Mouse (Mus musculus) lung, adult 2 months (tissue): Measurements from ENCODE around the gene Slc27a3. TPM values are rescaled to one million over a fixed set of nuclear protein-coding genes. Genes with fewer than 3 reads are reported as not detected.

ENCODE experiments used
- DNase-seq: peaks from one replicate; pipeline ENCODE4 v3.0.0; 2022
- H3K4me1 ChIP-seq: fragments of 200-500 bp; 2 replicates; pipeline ENCODE4 v1.6.1; 2011; ENCODE audit warnings: low read length; ENCODE audit not compliant: control insufficient read depth, insufficient read depth
- H3K4me3 ChIP-seq: fragments of 200-500 bp; replicated peaks from 2 replicates; pipeline ENCODE3; 2011; ENCODE audit warnings: low read depth, mild to moderate bottlenecking, control low read depth, low read length; ENCODE audit errors: extremely low read depth
- CTCF ChIP-seq: fragments of 200-500 bp; IDR thresholded peaks from 2 replicates; pipeline ENCODE4 v1.5.1; 2011; ENCODE audit warnings: mild to moderate bottlenecking, low read length, control low read depth; ENCODE audit not compliant: insufficient read depth
- POLR2A ChIP-seq: fragments of 200-500 bp; IDR thresholded peaks from 2 replicates; pipeline ENCODE4 v1.6.1; 2011; ENCODE audit warnings: low read depth, mild to moderate bottlenecking, control low read depth, low read length, borderline replicate concordance; ENCODE audit errors: extremely low read depth
- WGBS: fragments of 180-500 bp; shearing (Covaris S2); methylation state at CpG from one replicate; pipeline ENCODE4 v1.1.7; 2018; 5-methylcytosine and 5-hydroxymethylcytosine counted together
- polyA plus RNA-seq: library from polyadenylated mRNA; depleted of rRNA; stranded (reverse); fragments of >200 nt; gene quantifications from 2 replicates; pipeline ENCODE4 v1.2.3, GENCODE M21; 2012; rRNA removed

The Slc27a3 gene
- 26.3 and 27.5 TPM in 2 replicates for polyA plus RNA-seq

DNA sequence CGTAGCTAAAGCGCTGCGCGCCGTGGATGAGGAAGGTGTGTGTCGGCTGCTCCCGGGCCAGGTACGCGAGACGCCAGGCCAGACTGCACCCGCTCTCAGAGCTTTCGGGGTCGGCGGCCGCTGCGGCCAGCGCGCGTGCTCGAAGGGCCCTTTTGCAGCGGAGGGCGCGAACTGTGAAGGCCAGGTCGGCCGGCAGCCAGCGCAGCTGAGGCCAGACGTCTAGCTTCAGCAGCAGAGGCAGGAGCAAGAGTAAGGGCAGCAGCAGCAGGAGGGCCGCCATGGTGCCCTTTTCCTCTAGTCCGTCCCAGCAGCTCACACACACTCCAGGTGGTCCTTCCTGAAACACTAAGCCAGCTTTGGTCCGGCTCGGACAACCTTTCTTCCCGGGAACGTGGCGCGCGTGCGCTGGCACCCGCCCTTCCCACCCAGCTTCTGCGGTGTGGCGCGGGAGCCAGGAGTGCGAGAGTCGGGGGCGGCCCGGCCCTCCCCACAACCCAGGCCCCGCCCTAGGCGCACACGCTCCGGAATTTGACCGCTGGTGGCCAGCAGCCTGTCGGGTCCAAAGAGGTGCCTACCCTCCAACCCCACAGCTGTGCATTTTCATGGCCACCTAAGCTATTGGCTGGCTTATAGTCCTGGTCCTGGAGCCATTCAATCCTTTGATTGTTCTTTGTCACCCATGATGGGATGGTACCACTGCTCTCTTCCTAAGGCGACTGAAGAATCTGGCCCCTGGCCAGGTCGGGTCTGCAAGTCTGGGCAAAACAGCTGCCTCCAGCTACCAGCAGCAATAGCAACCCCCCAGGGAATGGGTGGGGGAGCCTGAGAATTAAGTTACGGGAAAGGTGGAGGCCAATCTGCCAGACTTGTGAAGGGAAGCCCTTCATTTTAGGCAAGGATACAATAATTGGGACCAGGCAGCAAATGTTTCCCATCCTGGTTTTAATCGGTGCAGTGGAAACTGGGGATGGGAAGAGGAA is at the start of gene Slc27a3:
Slc27a3 (minus strand) TSS at position 428 of the 980 bp plus-strand sequence.
- WGBS, result 2% methylated on average over 55 of the region's 55 CpGs
- TF ChIP-seq CTCF, result no peak
- no peak for TF ChIP-seq POLR2A
- peak; percentile 45 for DNase-seq
- Histone ChIP-seq H3K4me1 (peaks cover 10% of the 10 kb centered on the region), H3K4me3 (peak within 1 kb of the TSS; percentile 56)

DNA sequence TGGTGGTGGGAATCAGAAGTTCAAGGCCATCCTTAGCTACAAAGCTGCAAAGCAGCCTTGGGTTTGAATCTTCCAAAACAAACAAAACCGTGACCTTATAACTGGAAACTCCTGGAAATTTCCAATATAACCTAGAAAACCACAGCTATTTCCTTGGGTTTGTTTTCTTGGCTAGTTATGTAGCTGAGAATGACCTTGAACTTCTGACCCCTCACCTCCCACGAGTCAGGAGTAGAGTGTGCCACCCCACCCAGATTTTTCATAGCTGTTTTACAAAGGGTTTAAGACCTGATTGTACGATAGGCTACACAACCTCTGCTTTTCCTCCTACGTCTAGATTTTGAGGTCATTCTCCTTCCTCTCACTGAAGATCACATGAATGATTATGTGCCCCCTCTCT is 47.4 kb upstream of the Slc27a3 start:
- Histone ChIP-seq H3K4me3 (no peak overlapping the region), H3K4me1 (peaks cover 6% of the 10 kb centered on the region)
- WGBS, result 65% methylated on average over 4 of the region's 4 CpGs
- TF ChIP-seq POLR2A, result no peak
- TF ChIP-seq CTCF, result no peak
- DNase-seq, result no peak

GRCm38 (mm10) chr3:90434073-90434730 is 44.5 kb upstream of the Slc27a3 start:
- peak overlapping the region; percentile 87 for H3K4me3 ChIP-seq
- TF ChIP-seq POLR2A, result no peak
- TF ChIP-seq CTCF, result no peak
- peak; percentile 40 for DNase-seq
- H3K4me1 ChIP-seq, result peaks cover 20% of the 10 kb centered on the region
- WGBS, result 35% methylated on average over 11 of the region's 11 CpGs

GRCm38 (mm10) chr3:90433381-90434020 is 43.8 kb upstream of the Slc27a3 start, which contains the start of gene Ints3:
Gene Ints3 (minus strand): TSS chr3:90433622.
- peak; percentile 100 for DNase-seq
- WGBS, result under 1% methylated on average over 52 of the region's 52 CpGs
- TF ChIP-seq CTCF (no peak), POLR2A (peak; percentile 96)

GRCm38 (mm10) chr3:90432811-90433219 is 43.1 kb upstream of the Slc27a3 start:
- TF ChIP-seq POLR2A (no peak), CTCF (no peak)
- under 1% methylated on average over 12 of the region's 12 CpGs for WGBS
- H3K4me3 ChIP-seq, result peak overlapping the region; percentile 92
- DNase-seq, result no peak
- H3K4me1 ChIP-seq, result peaks cover 24% of the 10 kb centered on the region

More at GRCm38 (mm10) chr3:90433381-90434020, 43.8 kb upstream of the Slc27a3 start, which contains the start of gene Ints3:
- Histone ChIP-seq H3K4me1 (peaks cover 22% of the 10 kb centered on the region), H3K4me3 (peak within 1 kb of the TSS; percentile 92)

- no peak for DNase-seq
- Histone ChIP-seq H3K4me3 (peak overlapping the region; percentile 92), H3K4me1 (peaks cover 24% of the 10 kb centered on the region)
- WGBS, result 7% methylated on average over 2 of the region's 2 CpGs
- no peak for TF ChIP-seq CTCF
- TF ChIP-seq POLR2A, result no peak
These were observed 42.6 kb upstream of the Slc27a3 start for GRCm38 (mm10) chr3:90432348-90432747.

- Histone ChIP-seq H3K4me1 (peaks cover 24% of the 10 kb centered on the region), H3K4me3 (no peak overlapping the region)
- TF ChIP-seq POLR2A (no peak), CTCF (no peak)
- WGBS, result 75% methylated on average over 3 of the region's 3 CpGs
- no peak for DNase-seq
These were observed 39.8 kb upstream of the Slc27a3 start for GRCm38 (mm10) chr3:90429576-90429975.

DNA sequence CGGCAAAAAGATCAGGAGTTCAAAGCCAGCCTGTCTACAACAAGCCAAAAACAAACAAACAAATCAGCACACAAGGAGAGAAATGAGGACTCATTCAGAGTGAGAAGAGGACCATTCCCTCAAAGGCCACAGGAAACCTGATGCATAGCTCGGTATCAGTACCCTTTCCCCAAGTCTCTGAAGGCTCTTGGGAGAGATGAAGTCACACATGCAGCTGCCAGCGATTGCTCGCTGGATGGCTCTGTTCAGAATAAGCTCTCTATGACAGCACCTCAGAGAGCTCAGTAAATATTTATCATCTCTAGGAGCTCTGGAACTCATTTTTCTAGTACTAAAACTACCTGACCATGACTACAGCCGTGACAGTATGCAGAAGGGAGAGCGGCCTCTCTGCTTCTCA is 38.4 kb upstream of the Slc27a3 start:
- Histone ChIP-seq H3K4me1 (peaks cover 22% of the 10 kb centered on the region), H3K4me3 (no peak overlapping the region)
- no peak for TF ChIP-seq CTCF
- no peak for TF ChIP-seq POLR2A
- 61% methylated on average over 6 of the region's 6 CpGs for WGBS
- no peak for DNase-seq

DNA sequence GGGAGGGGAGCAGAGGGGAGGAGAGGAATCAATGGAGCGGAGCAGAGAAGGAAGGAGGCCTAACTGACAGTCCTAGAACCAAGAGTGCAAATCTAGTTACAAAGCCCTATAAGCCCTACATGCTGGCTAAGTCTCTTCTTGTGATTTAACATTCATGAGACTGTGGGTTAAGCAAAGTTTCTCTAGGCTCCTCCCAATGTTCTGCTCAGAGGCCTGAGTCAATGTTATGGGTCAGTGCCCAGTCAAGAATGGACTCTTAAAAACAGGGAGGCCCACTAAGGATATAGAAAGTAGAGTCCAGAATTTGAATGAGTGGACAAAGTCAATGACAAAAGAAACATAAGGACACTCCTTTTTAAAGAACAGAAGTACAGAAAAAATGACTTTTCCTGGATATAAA is 37.8 kb upstream of the Slc27a3 start:
- 89% methylated on average over 1 of the region's 1 CpGs for WGBS
- Histone ChIP-seq H3K4me3 (no peak overlapping the region), H3K4me1 (peaks cover 22% of the 10 kb centered on the region)
- DNase-seq, result no peak
- no peak for TF ChIP-seq POLR2A
- no peak for TF ChIP-seq CTCF
